Mouse (Mus musculus): ENCODE measurements at regions not wholly inside any gene's neighbourhood (a gene's known extent, or its start where the extent isn't known, plus 50 kb on each side); places are given as distances from the start of the nearest gene placed in this dataset.

DNA sequence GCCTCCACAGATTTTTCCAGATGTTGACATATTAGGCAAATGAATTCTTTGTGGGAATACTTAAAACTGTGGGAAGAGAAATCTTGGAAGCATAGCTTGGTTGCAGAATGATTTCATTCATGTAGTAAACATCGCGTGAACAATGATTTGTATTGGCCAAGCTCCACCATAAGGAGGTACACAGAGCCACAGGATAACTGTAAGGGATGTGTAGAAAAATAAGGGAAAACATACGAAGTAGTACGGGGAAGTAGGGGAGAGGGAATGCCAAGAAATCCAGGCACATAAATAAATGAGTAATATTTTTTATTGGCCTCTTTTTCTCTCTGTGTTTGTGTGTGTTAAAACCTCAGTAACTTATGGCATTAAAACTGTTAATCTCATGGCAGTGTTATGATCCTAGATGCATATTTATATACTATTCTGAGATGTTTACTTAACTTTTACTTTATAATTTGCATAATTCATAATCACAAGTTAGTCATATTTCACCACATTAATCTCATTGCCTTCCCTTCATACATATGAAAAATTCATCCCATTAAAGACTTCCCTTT is 54.5 kb upstream of the Adamts5 start:
- DNase-seq = no peak

DNA sequence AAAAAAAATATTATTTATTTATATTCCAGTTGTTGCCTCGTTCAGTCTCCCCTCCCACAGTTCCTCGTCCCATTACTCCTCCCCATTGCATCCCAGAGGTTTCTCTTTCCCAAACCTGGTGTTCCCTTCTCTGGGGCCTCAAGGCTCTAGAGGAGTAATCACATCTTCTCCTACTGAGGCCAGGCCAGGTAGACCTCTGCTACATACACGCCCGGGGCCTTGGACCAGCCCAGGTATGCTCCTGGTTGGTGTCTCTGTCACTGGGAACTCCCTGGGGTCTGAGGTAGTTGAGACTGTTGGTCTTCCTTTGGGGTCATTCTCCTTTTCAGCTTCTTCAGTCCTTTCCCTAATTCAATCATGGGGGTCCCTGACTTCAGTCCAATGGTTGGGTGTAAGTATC is 50.0 kb upstream of the Adamts5 start:
- intact Hi-C loops (cut with DNase I) = no loop called here
- no peak for DNase-seq

More for the DNA sequence above, 54.5 kb upstream of the Adamts5 start:
- intact Hi-C loops (cut with DNase I) = no loop called here
